Mouse (Mus musculus) CH12.LX (cell line): ENCODE results near the gene Rft1. TPM values are rescaled to one million over a fixed set of nuclear protein-coding genes. Genes with fewer than 3 reads are reported as not detected.

Source experiments
- DNase-seq: peaks from one replicate; pipeline ENCODE4 v3.0.0-alpha.2; 2013; ENCODE audit errors: extremely low read depth
- H3K27ac ChIP-seq: 2 replicates; pipeline ENCODE4 v1.5.1; 2012; ENCODE audit warnings: low read depth, mild to moderate bottlenecking, control low read depth, moderate library complexity; ENCODE audit not compliant: insufficient read depth
- H3K27me3 ChIP-seq: replicated peaks from 2 replicates; pipeline ENCODE3; 2012; ENCODE audit warnings: inconsistent platforms
- H3K36me3 ChIP-seq, 2 experiments: replicated peaks in 1 of 2; 2 replicates each; pipeline versions ENCODE3 to v1.6.1; 2012; ENCODE audit warnings: inconsistent platforms in 1 of 2, low read length in 1 of 2, mild to moderate bottlenecking in 1 of 2, mixed read lengths in 1 of 2, moderate library complexity in 1 of 2; ENCODE audit not compliant: control insufficient read depth in 1 of 2, insufficient read depth in 1 of 2
- H3K4me1 ChIP-seq, 2 experiments: 2 replicates each; pipeline ENCODE4 v1.6.1; 2012; ENCODE audit warnings: inconsistent platforms in 1 of 2, moderate library complexity in 1 of 2; ENCODE audit not compliant: insufficient read depth in 2 of 2, control insufficient read depth in 1 of 2
- H3K4me2 ChIP-seq: 2 replicates; pipeline ENCODE4 v1.6.1; 2012; ENCODE audit warnings: low read depth, mild to moderate bottlenecking, control low read depth; ENCODE audit not compliant: poor library complexity, insufficient read depth, severe bottlenecking
- H3K4me3 ChIP-seq, 3 experiments: fragments of 150-350 bp in 1 of 3; sonication (generic) in 1 of 3; replicated peaks in 1 of 3; 2 replicates each; pipeline versions ENCODE3 to v1.5.1; 2011 to 2012; ENCODE audit warnings: low read depth in 2 of 3, low read length in 2 of 3, mild to moderate bottlenecking in 2 of 3, moderate library complexity in 2 of 3, control low read depth in 1 of 3, improper control_type of control experiment in 1 of 3, inconsistent platforms in 1 of 3, mixed read lengths in 1 of 3; ENCODE audit not compliant: poor library complexity in 1 of 3
- H3K79me2 ChIP-seq: replicated peaks from 2 replicates; pipeline ENCODE4 v1.6.1; 2012; ENCODE audit warnings: mild to moderate bottlenecking, moderate library complexity; ENCODE audit not compliant: control insufficient read depth, poor library complexity, insufficient read depth, severe bottlenecking; ENCODE audit errors: extremely low read depth
- H3K9ac ChIP-seq: 2 replicates; pipeline ENCODE4 v1.6.1; 2012; ENCODE audit warnings: low read depth, mild to moderate bottlenecking, control low read depth, moderate library complexity; ENCODE audit not compliant: insufficient read depth
- H3K9me3 ChIP-seq: replicated peaks from 2 replicates; pipeline ENCODE3; 2012; ENCODE audit warnings: low read length, inconsistent platforms, mixed read lengths
- BHLHE40 ChIP-seq: IDR thresholded peaks from 2 replicates; pipeline ENCODE4 v1.6.1; 2011; ENCODE audit warnings: mild to moderate bottlenecking, low read depth, low read length, improper control_type of control experiment
- CHD1 ChIP-seq: IDR thresholded peaks from 2 replicates; pipeline ENCODE4 v1.6.1; 2012; ENCODE audit warnings: low read depth, low read length, improper control_type of control experiment, inconsistent platforms
- CTCF ChIP-seq, 2 experiments: IDR thresholded peaks in 1 of 2; conservative IDR thresholded peaks in 1 of 2; 2 replicates each; pipeline ENCODE4 v1.5.1; 2011 to 2012; ENCODE audit warnings: low read depth in 2 of 2, low read length in 2 of 2, improper control_type of control experiment in 1 of 2, inconsistent platforms in 1 of 2, mild to moderate bottlenecking in 1 of 2, moderate library complexity in 1 of 2
- ELF1 ChIP-seq: IDR thresholded peaks from 2 replicates; pipeline ENCODE4 v1.6.1; 2014; ENCODE audit warnings: low read depth, mild to moderate bottlenecking, inconsistent platforms, low read length, improper control_type of control experiment
- EP300 ChIP-seq: IDR thresholded peaks from 2 replicates; pipeline ENCODE4 v1.6.1; 2011; ENCODE audit warnings: low read length, improper control_type of control experiment
- ETS1 ChIP-seq: conservative IDR thresholded peaks from 2 replicates; pipeline ENCODE4 v1.6.1; 2012; ENCODE audit warnings: low read depth, mild to moderate bottlenecking, inconsistent platforms, low read length, improper control_type of control experiment, moderate library complexity
- GABPA ChIP-seq: IDR thresholded peaks from 2 replicates; pipeline ENCODE4 v1.6.1; 2012; ENCODE audit warnings: low read depth, low read length, improper control_type of control experiment, inconsistent platforms; ENCODE audit not compliant: insufficient replicate concordance
- HCFC1 ChIP-seq: IDR thresholded peaks from 2 replicates; pipeline ENCODE4 v1.6.1; 2012; ENCODE audit warnings: low read depth, mild to moderate bottlenecking, inconsistent platforms, low read length, improper control_type of control experiment
- IRF4 ChIP-seq: IDR thresholded peaks from 2 replicates; pipeline ENCODE4 v1.6.1; 2014; ENCODE audit warnings: low read depth, mild to moderate bottlenecking, inconsistent platforms, low read length, improper control_type of control experiment
- JUN ChIP-seq: IDR thresholded peaks from 2 replicates; pipeline ENCODE4 v1.6.1; 2011; ENCODE audit warnings: low read depth, mild to moderate bottlenecking, low read length, improper control_type of control experiment, moderate library complexity; ENCODE audit not compliant: insufficient read depth
- JUND ChIP-seq: conservative IDR thresholded peaks from 2 replicates; pipeline ENCODE4 v1.6.1; 2011; ENCODE audit warnings: low read depth, low read length, improper control_type of control experiment
- KAT2A ChIP-seq: IDR thresholded peaks from 2 replicates; pipeline ENCODE4 v1.6.1; 2012; ENCODE audit warnings: low read length, improper control_type of control experiment, inconsistent platforms; ENCODE audit not compliant: insufficient replicate concordance
- MAFK ChIP-seq: IDR thresholded peaks from 2 replicates; pipeline ENCODE4 v1.6.1; 2011; ENCODE audit warnings: low read length, improper control_type of control experiment; ENCODE audit not compliant: insufficient replicate concordance
- MAX ChIP-seq: IDR thresholded peaks from 2 replicates; pipeline ENCODE4 v1.6.1; 2011; ENCODE audit warnings: low read length, improper control_type of control experiment
- MAZ ChIP-seq: IDR thresholded peaks from 2 replicates; pipeline ENCODE4 v1.6.1; 2012; ENCODE audit warnings: low read depth, mild to moderate bottlenecking, inconsistent platforms, low read length, improper control_type of control experiment, moderate library complexity
- MEF2A ChIP-seq: IDR thresholded peaks from 2 replicates; pipeline ENCODE4 v1.6.1; 2014; ENCODE audit warnings: low read depth, mild to moderate bottlenecking, inconsistent platforms, low read length, improper control_type of control experiment, borderline replicate concordance
- MXI1 ChIP-seq: IDR thresholded peaks from 2 replicates; pipeline ENCODE4 v1.6.1; 2011; ENCODE audit warnings: mild to moderate bottlenecking, low read depth, low read length, improper control_type of control experiment
- MYC ChIP-seq: IDR thresholded peaks from 2 replicates; pipeline ENCODE4 v1.6.1; 2011; ENCODE audit warnings: low read depth, mild to moderate bottlenecking, improper control_type of control experiment, low read length
- NRF1 ChIP-seq: IDR thresholded peaks from 2 replicates; pipeline ENCODE4 v1.6.1; 2014; ENCODE audit warnings: low read depth, mild to moderate bottlenecking, inconsistent platforms, low read length, improper control_type of control experiment, moderate library complexity
- POLR2A ChIP-seq: IDR thresholded peaks from 2 replicates; pipeline ENCODE4 v1.6.1; 2011; ENCODE audit warnings: low read depth, mild to moderate bottlenecking, improper control_type of control experiment, low read length
- POLR2AphosphoS2 ChIP-seq: IDR thresholded peaks from 2 replicates; pipeline ENCODE4 v1.6.1; 2011; ENCODE audit warnings: low read depth, low read length, improper control_type of control experiment
- RAD21 ChIP-seq: IDR thresholded peaks from 2 replicates; pipeline ENCODE4 v1.6.1; 2011; ENCODE audit warnings: low read depth, mild to moderate bottlenecking, low read length, improper control_type of control experiment, moderate library complexity
- RCOR1 ChIP-seq: conservative IDR thresholded peaks from 2 replicates; pipeline ENCODE4 v1.6.1; 2012; ENCODE audit warnings: low read depth, mild to moderate bottlenecking, inconsistent platforms, low read length, improper control_type of control experiment
- SMC3 ChIP-seq: IDR thresholded peaks from 2 replicates; pipeline ENCODE4 v1.6.1; 2011; ENCODE audit warnings: low read depth, low read length, improper control_type of control experiment
- UBTF ChIP-seq: IDR thresholded peaks from 2 replicates; pipeline ENCODE4 v1.6.1; 2012; ENCODE audit warnings: low read depth, mild to moderate bottlenecking, inconsistent platforms, low read length, improper control_type of control experiment, moderate library complexity
- USF2 ChIP-seq: conservative IDR thresholded peaks from 2 replicates; pipeline ENCODE4 v1.6.1; 2011; ENCODE audit warnings: low read depth, low read length, improper control_type of control experiment
- ZNF384 ChIP-seq: IDR thresholded peaks from 2 replicates; pipeline ENCODE4 v1.6.1; 2012; ENCODE audit warnings: low read depth, low read length, improper control_type of control experiment, inconsistent platforms
- dilution Hi-C: fragments of 300-500 bp; cut with MboI; formaldehyde crosslinking; loops from 2 replicates; pipeline ENCODE4 v1.14.3; 2020; ENCODE audit warnings: low sequenced_read_pairs; ENCODE audit not compliant: extremely low pct_unique_long_range_greater_than_20kb, extremely low pct_ligation_motif_present
- in situ Hi-C: fragments of 300-500 bp; cut with MboI; formaldehyde crosslinking; loops from 3 replicates; pipeline ENCODE4 v1.14.3; 2019; ENCODE audit warnings: low sequenced_read_pairs, low pct_ligation_motif_present, low pct_unique_long_range_greater_than_20kb, mixed read lengths
- polyA plus RNA-seq: library from polyadenylated mRNA; unstranded; fragments of >175 nt; gene quantifications from 2 replicates; pipeline ENCODE4 v1.2.1, GENCODE M21; 2012; ENCODE audit warnings: low read depth; ENCODE audit not compliant: insufficient read length
- total RNA-seq, 2 experiments: library from RNA; depleted of rRNA; stranded (reverse); fragments of 300-350 nt in 1 of 2; fragments of >200 nt in 1 of 2; gene quantifications; 2 replicates each; pipeline ENCODE4 v1.2.3; 2012 to 2014

The Rft1 gene
- total and polyA plus RNA-seq, 3 experiments = 13.5 to 26.0 (median 17.7) TPM

DNA sequence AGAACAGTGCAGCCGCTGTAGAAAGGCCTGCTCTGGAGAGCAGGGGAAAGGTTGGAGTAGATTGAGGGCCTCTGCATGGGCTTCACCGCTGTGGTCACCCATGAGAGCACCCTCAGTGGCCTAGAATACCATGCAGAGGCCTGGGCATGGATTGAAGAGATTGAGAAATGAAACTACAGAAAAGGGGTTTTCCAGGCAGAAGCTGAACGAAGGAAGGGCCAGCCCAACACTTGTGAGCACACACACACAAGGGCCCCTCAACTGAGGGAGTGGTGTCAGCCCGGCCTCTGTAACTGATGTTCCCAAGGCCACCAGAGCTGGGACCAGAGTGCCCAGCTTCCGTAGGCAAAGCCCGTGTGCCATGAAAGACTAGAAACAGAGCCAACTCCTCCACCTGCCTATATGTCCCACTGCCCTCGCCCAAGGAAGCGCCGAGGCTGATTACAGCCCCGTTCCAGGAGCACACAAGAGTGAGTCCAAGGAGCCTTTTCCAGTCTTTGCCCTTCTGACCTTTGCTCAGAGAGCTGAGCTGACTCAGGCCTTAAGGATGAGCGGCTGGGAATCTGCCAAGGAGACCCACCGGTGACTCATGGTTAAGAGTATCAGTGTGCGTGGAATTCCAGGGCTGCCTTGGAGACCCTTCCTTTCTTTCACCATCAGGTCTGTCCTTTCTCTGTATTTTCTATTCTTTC is 18.8 kb upstream of the Rft1 start (continued):
- TF ChIP-seq MYC (no peak), MEF2A (no peak), JUND (no peak), HCFC1 (no peak), RCOR1 (no peak), KAT2A (no peak), NRF1 (peak; percentile 5; the same call in 1 of the 2 replicates), BHLHE40 (no peak), RAD21 (no peak), UBTF (no peak), ELF1 (no peak), GABPA (no peak), EP300 (peak; percentile 53; the same call in 1 of the 2 replicates), MAFK (no peak), MAX (no peak), USF2 (no peak)

DNA sequence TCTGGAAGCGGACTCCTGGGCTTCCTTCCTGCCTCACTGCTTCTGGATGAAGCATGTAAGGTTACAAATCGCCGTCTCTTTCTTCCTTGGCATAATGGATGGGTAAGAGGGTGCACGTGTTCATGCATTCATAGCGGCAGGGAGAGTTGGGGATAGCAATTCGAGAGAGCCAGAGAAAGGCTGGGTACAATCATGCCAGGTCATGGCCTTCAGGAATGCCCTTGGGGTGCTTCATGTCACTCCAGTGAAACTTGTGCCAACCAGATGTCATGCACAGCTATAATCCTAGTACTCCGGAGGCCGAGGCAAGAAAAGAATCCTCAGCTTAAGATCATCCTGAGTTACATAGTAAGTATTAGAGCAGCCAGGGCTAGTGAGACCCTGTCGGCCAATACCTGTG is 17.7 kb upstream of the Rft1 start:
- peaks cover 38 to 93% of the 10 kb centered on the region in 2 experiments for H3K4me1 ChIP-seq
- TF ChIP-seq RAD21 (no peak), MYC (no peak), MAZ (no peak), ETS1 (no peak), IRF4 (no peak), ELF1 (no peak), JUND (no peak), RCOR1 (no peak), EP300 (no peak), SMC3 (no peak), MXI1 (no peak), POLR2A (no peak), MAX (no peak), ZNF384 (no peak), CHD1 (no peak), CTCF (conservative IDR thresholded peaks at IDR 0.05 in 1 of 2, IDR thresholded peaks at IDR 0.05 in 1 of 2; ENCODE audit: low read depth in 2 of 2, low read length in 2 of 2) (no peak), JUN (no peak), POLR2AphosphoS2 (no peak), MEF2A (no peak)
- DNase-seq = no peak
- in situ Hi-C loops (no loop called here), dilution Hi-C loops (no loop called here)
- no peak overlapping the region for H3K9ac ChIP-seq
- H3K79me2 ChIP-seq = no peaks in the 10 kb centered on the region
- H3K4me3 ChIP-seq = no peak overlapping the region
- H3K4me2 ChIP-seq = no peak overlapping the region
- no peak overlapping the region for H3K27ac ChIP-seq
- peaks cover 0 to 4% of the 10 kb centered on the region in 2 experiments for H3K36me3 ChIP-seq
- H3K9me3 ChIP-seq = no peaks in the 10 kb centered on the region
- no peaks in the 10 kb centered on the region for H3K27me3 ChIP-seq
